Mouse (Mus musculus) ES-Bruce4 (cell line): Measurements from ENCODE around the gene Gnl1. TPM values are rescaled to one million over a fixed set of nuclear protein-coding genes. Genes with fewer than 3 reads are reported as not detected.
"Not testable (repeated sequence)": the region's sequence is repeated elsewhere in the genome, so short reads cannot be mapped to it uniquely, and the experiment has no call there.

Experiments used
- H3K27ac ChIP-seq: 2 replicates; pipeline ENCODE4 v1.5.1; 2012; ENCODE audit warnings: low read length, inconsistent platforms; ENCODE audit not compliant: insufficient read depth
- H3K27me3 ChIP-seq: 2 replicates; pipeline ENCODE4 v1.6.1; 2012; ENCODE audit warnings: mild to moderate bottlenecking, low read length, inconsistent platforms; ENCODE audit not compliant: control insufficient read depth, poor library complexity, insufficient read depth, severe bottlenecking
- H3K36me3 ChIP-seq: 2 replicates; pipeline ENCODE4 v1.6.1; 2012; ENCODE audit warnings: inconsistent platforms, mild to moderate bottlenecking, low read length, moderate library complexity; ENCODE audit not compliant: control insufficient read depth, poor library complexity, insufficient read depth, severe bottlenecking
- H3K4me1 ChIP-seq: one replicate; pipeline ENCODE4 v1.8.1; 2011; ENCODE audit warnings: low read length; ENCODE audit not compliant: control insufficient read depth, insufficient read depth
- H3K4me3 ChIP-seq: 2 replicates; pipeline ENCODE4 v1.5.1; 2011; ENCODE audit warnings: low read depth, mild to moderate bottlenecking, low read length
- H3K9ac ChIP-seq: 2 replicates; pipeline ENCODE4 v1.6.1; 2012; ENCODE audit warnings: low read depth, mild to moderate bottlenecking, inconsistent platforms; ENCODE audit not compliant: poor library complexity, severe bottlenecking
- H3K9me3 ChIP-seq: replicated peaks from 2 replicates; pipeline ENCODE4 v1.6.1; 2012; ENCODE audit warnings: mild to moderate bottlenecking, low read length, inconsistent platforms; ENCODE audit not compliant: control insufficient read depth, poor library complexity, insufficient read depth, severe bottlenecking
- CTCF ChIP-seq: IDR thresholded peaks from one replicate; pipeline ENCODE4 v1.8.1; 2011; ENCODE audit warnings: low read depth, low read length
- EP300 ChIP-seq: IDR thresholded peaks from 2 replicates; pipeline ENCODE4 v1.6.1; 2011; ENCODE audit warnings: low read depth, low read length; ENCODE audit not compliant: insufficient read depth
- POLR2A ChIP-seq: IDR thresholded peaks from one replicate; pipeline ENCODE4 v1.8.1; 2011; ENCODE audit warnings: low read length; ENCODE audit not compliant: insufficient read depth
- polyA plus RNA-seq: library from polyadenylated mRNA; stranded (reverse); fragments of >200 nt; gene quantifications from 2 replicates; pipeline ENCODE4 v1.2.4, GENCODE M21; 2011; ENCODE audit warnings: low read depth; ENCODE audit not compliant: missing spikeins, insufficient read depth, insufficient read length

Gnl1 gene
- polyA plus RNA-seq, 1 experiment: 37.0 TPM

DNA sequence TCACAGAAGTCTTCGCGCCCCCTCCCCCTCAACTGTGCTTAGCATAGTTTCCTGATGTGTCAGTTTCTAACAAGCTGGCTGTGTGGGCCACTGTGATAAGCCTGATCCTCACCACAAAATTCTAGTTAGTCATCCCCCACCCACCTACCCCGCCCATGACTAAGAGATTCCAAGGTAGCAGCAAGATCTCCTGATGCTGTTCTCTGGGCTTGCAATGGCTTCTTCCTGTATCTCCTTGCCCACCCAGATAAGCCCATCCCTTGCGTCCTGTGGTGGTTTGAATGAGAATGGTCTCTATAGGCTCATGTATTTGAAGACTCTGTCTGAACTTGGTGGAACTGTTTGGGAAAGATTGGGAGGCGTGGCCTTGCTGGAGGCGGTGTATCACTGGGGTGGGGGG lies 22.3 kb downstream of the Gnl1 start:
- no peaks in the 10 kb centered on the region for H3K4me1 ChIP-seq
- peaks cover 7% of the 10 kb centered on the region for H3K36me3 ChIP-seq
- H3K4me3 ChIP-seq: no peak overlapping the region
- H3K9me3 ChIP-seq: peaks cover 69% of the 10 kb centered on the region
- no peak overlapping the region for H3K9ac ChIP-seq
- H3K27ac ChIP-seq: no peak overlapping the region
- no peak for TF ChIP-seq EP300
- H3K27me3 ChIP-seq: no peaks in the 10 kb centered on the region

DNA sequence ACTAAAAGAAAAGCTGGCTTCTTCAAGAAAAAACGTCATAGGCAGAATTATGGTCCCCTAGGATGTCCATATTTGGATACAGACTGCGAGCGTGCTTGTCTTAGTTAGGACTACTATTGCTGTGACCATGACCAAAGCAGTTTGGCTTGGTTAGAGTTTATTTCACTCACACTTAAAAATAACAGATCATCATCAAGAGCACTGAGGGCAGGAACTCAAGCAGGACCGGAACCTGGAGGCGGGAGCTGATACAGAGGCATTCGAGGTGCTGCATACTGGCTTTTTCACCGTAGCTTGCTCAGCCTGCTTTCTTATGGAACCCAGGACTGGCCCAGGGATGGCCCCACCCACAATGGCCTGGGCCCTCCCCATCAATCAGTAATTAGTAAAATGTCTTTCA lies 23.7 kb downstream of the Gnl1 start:
- H3K4me1 ChIP-seq: no peaks in the 10 kb centered on the region
- H3K4me3 ChIP-seq: no peak overlapping the region
- H3K27ac ChIP-seq: no peak overlapping the region
- peaks cover 70% of the 10 kb centered on the region for H3K9me3 ChIP-seq
- no peaks in the 10 kb centered on the region for H3K27me3 ChIP-seq
- no peak overlapping the region for H3K9ac ChIP-seq
- TF ChIP-seq CTCF: no peak
- no peak for TF ChIP-seq EP300
- no peak for TF ChIP-seq POLR2A
- peaks cover 7% of the 10 kb centered on the region for H3K36me3 ChIP-seq

GRCm38 (mm10) chr17:36004409-36004808 lies 24.8 kb downstream of the Gnl1 start:
- H3K4me3 ChIP-seq, H3K4me1 ChIP-seq, H3K36me3 ChIP-seq, H3K9ac ChIP-seq, H3K27me3 ChIP-seq, H3K27ac ChIP-seq: not testable (repeated sequence)
- H3K9me3 ChIP-seq: peaks cover 67% of the 10 kb centered on the region

DNA sequence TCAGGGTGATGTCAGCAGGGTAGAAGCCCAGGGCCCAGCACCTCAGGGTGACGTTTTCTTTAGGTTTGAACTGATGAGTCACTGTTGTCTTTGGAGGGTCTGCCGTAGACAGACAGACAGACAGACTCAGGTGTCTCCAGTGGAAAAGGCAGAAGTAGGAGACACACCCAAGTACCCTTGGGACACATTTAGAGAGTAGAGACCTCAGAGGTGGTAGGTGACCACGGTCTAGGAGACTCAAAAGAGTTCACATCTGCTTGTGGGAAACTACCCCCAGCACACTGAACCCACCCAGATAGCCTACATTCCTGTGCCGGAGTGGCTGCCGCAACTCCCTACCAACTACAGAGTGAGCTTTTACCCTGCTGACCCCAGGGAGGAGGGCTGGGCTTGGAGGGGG lies 35.3 kb downstream of the Gnl1 start:
- Histone ChIP-seq H3K4me1 (no peaks in the 10 kb centered on the region), H3K4me3 (no peak overlapping the region), H3K9me3 (peaks cover 24% of the 10 kb centered on the region), H3K9ac (no peak overlapping the region), H3K27me3 (no peaks in the 10 kb centered on the region), H3K27ac (no peak overlapping the region), H3K36me3 (peaks cover 15% of the 10 kb centered on the region)
- no peak for TF ChIP-seq EP300
- TF ChIP-seq CTCF: no peak
- TF ChIP-seq POLR2A: no peak

- TF ChIP-seq EP300 (no peak), CTCF (no peak), POLR2A (no peak)
Measured at GRCm38 (mm10) chr17:36017046-36017445, 37.4 kb downstream of the Gnl1 start.

DNA sequence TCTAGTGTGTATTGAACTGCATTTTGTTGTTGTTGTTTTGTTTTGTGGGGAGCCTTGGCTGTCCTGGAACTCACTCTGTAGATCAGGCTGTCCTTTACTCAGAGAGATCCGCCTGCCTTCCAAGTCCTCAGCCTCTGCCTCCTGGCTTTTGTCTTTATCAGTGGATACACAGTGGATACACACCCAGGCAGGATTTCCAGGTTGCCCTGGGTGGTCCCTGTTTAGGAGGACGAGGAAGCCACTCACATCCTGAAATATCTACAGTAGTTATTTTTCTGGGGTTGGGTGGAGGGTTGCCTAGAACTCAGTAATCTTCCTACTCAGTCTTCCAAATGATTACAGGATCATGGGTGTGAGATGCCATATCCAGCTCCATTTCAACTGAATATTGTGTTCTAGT lies 39.3 kb downstream of the Gnl1 start:
- no peak overlapping the region for H3K27ac ChIP-seq
- H3K4me1 ChIP-seq: no peaks in the 10 kb centered on the region
- peaks cover 15% of the 10 kb centered on the region for H3K36me3 ChIP-seq
- no peak overlapping the region for H3K4me3 ChIP-seq
- H3K9ac ChIP-seq: no peak overlapping the region
- peaks cover 23% of the 10 kb centered on the region for H3K9me3 ChIP-seq
- H3K27me3 ChIP-seq: no peaks in the 10 kb centered on the region
- no peak for TF ChIP-seq CTCF
- TF ChIP-seq POLR2A: no peak
- TF ChIP-seq EP300: no peak

More at GRCm38 (mm10) chr17:36017046-36017445, 37.4 kb downstream of the Gnl1 start:
- H3K36me3 ChIP-seq: peaks cover 15% of the 10 kb centered on the region
- no peak overlapping the region for H3K4me3 ChIP-seq
- no peaks in the 10 kb centered on the region for H3K27me3 ChIP-seq
- no peaks in the 10 kb centered on the region for H3K4me1 ChIP-seq
- no peak overlapping the region for H3K27ac ChIP-seq
- H3K9ac ChIP-seq: no peak overlapping the region
- H3K9me3 ChIP-seq: peaks cover 24% of the 10 kb centered on the region
